Mouse (Mus musculus) liver, embryonic 14.5 days (tissue): Measurements from ENCODE around the gene Lsm7. TPM values are rescaled to one million over a fixed set of nuclear protein-coding genes. Genes with fewer than 3 reads are reported as not detected.
A peak's percentile ranks its signal among the peaks of the same experiment; 100 is the strongest.

Experiments
- ATAC-seq: fragments of 200-750 bp; cut with Nextera tagmentation; 2 replicates; pipeline ENCODE4 v1.8.0; 2017; ENCODE audit warnings: moderate number of reproducible peaks, mild to moderate bottlenecking, moderate library complexity; ENCODE audit not compliant: insufficient read depth
- DNase-seq, 3 experiments: peaks; one replicate each; pipeline ENCODE4 v3.0.0-alpha.2; 2012 to 2013; ENCODE audit warnings: low read depth in 3 of 3, low spot score in 3 of 3
- H3K27ac ChIP-seq: fragments of 300-500 bp; sonication (generic); 2 replicates; pipeline ENCODE4 v1.5.1; 2014; ENCODE audit warnings: moderate library complexity, mild to moderate bottlenecking, control low read depth, inconsistent platforms
- H3K27me3 ChIP-seq: fragments of 300-500 bp; sonication (generic); 2 replicates; pipeline ENCODE4 v1.6.1; 2014; ENCODE audit warnings: mild to moderate bottlenecking, low read length, moderate library complexity; ENCODE audit not compliant: control insufficient read depth, insufficient read depth
- H3K36me3 ChIP-seq: fragments of 300-500 bp; sonication (generic); replicated peaks from 2 replicates; pipeline ENCODE4 v1.6.1; 2014; ENCODE audit warnings: low read depth; ENCODE audit not compliant: control insufficient read depth, insufficient read depth
- H3K4me1 ChIP-seq, 2 experiments: fragments of 200-500 bp in 1 of 2; fragments of 300-500 bp in 1 of 2; sonication (generic) in 1 of 2; replicated peaks; 2 replicates each; pipeline ENCODE4 v1.6.1; 2012 to 2014; ENCODE audit warnings: antibody characterized with exemption in 1 of 2, inconsistent platforms in 1 of 2, low read length in 1 of 2; ENCODE audit not compliant: control insufficient read depth in 2 of 2, insufficient read depth in 2 of 2
- H3K4me2 ChIP-seq: fragments of 300-500 bp; sonication (generic); 2 replicates; pipeline ENCODE4 v1.6.1; 2014; ENCODE audit warnings: low read depth, mild to moderate bottlenecking, control low read depth, moderate library complexity
- H3K4me3 ChIP-seq, 2 experiments: fragments of 200-500 bp in 1 of 2; fragments of 300-500 bp in 1 of 2; sonication (generic) in 1 of 2; 2 replicates each; pipeline ENCODE4 v1.5.1; 2012 to 2014; ENCODE audit warnings: low read depth in 2 of 2, low read length in 2 of 2, mild to moderate bottlenecking in 2 of 2, control low read depth in 1 of 2, inconsistent platforms in 1 of 2, moderate library complexity in 1 of 2; ENCODE audit not compliant: insufficient read depth in 1 of 2
- H3K9ac ChIP-seq: fragments of 300-500 bp; sonication (generic); replicated peaks from 2 replicates; pipeline ENCODE4 v1.6.1; 2014; ENCODE audit warnings: mild to moderate bottlenecking, control low read depth, moderate library complexity
- H3K9me3 ChIP-seq: fragments of 300-500 bp; sonication (generic); 2 replicates; pipeline ENCODE4 v1.6.1; 2016; ENCODE audit warnings: low read length, mixed read lengths; ENCODE audit not compliant: control insufficient read depth
- CTCF ChIP-seq: IDR thresholded peaks from 2 replicates; pipeline ENCODE4 v1.5.1; 2016; ENCODE audit warnings: antibody characterized with exemption, low read depth, control low read depth
- EP300 ChIP-seq: IDR thresholded peaks from 2 replicates; pipeline ENCODE4 v1.6.1; 2016; ENCODE audit warnings: antibody characterized with exemption, low read depth
- WGBS: fragments of 180-500 bp; shearing (Covaris S2); extraction: QIAGEN DNeasy Blood & Tissue Kit; methylation state at CpG from one replicate; pipeline ENCODE4 v1.1.7; 2014; ENCODE audit not compliant: insufficient replicate concordance; 5-methylcytosine and 5-hydroxymethylcytosine counted together
- polyA plus RNA-seq, 2 experiments: library from polyadenylated mRNA; depleted of rRNA in 1 of 2; stranded (reverse) in 1 of 2; unstranded in 1 of 2; fragments of >200 nt; fragmentation: Nextera tagmentation in 1 of 2; extraction: Ambion mirVana in 1 of 2; gene quantifications; 2 replicates each; pipeline versions ENCODE4 v1.2.1 to v1.2.3; 2012 to 2014

Lsm7 gene
- polyA plus RNA-seq, 2 experiments: 178 to 215 TPM

DNA sequence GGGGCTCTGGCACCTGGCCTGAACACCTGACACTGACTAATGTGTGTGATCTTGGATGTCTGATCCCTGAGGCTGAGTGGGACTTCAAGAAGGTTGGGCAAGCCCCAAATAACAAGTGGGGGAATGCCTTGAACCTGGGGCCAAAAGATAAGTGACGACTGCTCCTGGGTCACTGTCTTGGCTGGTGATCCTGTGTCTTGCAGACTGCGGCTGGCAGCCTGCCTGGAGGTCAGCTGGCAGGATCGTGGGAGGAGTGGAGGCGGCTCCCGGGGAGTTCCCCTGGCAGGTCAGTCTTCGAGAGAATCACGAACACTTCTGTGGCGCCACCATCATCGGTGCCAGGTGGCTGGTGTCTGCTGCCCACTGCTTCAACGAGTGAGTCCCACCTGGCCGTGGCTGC lies 32.2 kb upstream of the Lsm7 start:
- 53% methylated on average over 11 of the region's 11 CpGs for WGBS
- Histone ChIP-seq H3K4me1 (no peaks in the 10 kb centered on the region), H3K27ac (no peak overlapping the region), H3K27me3 (peaks cover 7% of the 10 kb centered on the region), H3K9me3 (no peaks in the 10 kb centered on the region), H3K4me3 (no peak overlapping the region), H3K36me3 (no peaks in the 10 kb centered on the region), H3K9ac (no peak overlapping the region), H3K4me2 (no peak overlapping the region)
- ATAC-seq (no peak), DNase-seq (no peak)
- TF ChIP-seq CTCF (no peak), EP300 (no peak)

DNA sequence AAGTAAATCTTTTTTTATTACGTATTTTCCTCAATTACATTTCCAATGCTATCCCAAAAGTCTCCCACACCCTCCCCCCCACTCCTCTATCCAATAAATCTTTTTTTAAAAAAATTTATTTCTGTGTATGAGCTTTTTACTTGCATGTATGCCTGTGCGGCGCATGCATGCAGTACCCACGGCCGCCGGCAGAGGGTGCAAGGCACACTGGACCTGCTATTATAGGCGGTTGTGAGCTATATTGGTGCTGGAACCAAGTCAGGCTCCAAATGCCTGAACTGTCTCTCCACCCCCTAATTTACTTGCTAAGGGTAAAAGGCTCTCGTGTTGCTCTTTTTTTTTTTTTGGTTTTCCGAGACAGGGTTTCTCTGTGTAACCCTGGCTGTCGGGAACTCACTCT lies 26.3 kb upstream of the Lsm7 start:
- 16% methylated on average over 10 of the region's 10 CpGs for WGBS
- Histone ChIP-seq H3K9me3 (no peaks in the 10 kb centered on the region), H3K27ac (no peak overlapping the region), H3K4me1 (peaks cover 19 to 20% of the 10 kb centered on the region in 2 experiments), H3K4me2 (no peak overlapping the region), H3K4me3 (no peak overlapping the region), H3K9ac (no peak overlapping the region), H3K27me3 (no peaks in the 10 kb centered on the region), H3K36me3 (no peaks in the 10 kb centered on the region)
- ATAC-seq: no peak
- peak in 1 of 3 experiments; percentile 43 for DNase-seq
- TF ChIP-seq EP300 (no peak), CTCF (peak; percentile 95)

DNA sequence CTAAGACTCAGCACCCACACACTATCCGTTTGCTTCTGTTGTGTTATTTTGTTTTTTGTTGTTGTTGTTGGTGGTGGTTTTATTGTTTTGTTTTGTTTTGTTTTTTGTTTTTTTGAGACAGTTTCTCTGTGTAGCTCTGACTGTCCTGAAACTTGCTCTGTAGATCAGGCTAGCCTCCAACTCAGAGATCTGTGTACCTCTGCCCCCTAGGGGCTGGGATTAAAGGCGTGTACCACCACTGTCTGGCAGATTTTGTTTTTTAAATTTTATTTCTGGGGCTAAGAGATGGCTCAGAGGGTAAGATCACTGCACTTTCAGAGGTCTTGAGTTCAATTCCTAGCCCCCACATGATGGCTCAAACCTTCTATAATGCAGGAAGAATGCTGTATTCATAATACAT lies 25.9 kb upstream of the Lsm7 start:
- peaks cover 21% of the 10 kb centered on the region in 2 experiments for H3K4me1 ChIP-seq
- ATAC-seq (no peak), DNase-seq (no peak)
- H3K27ac ChIP-seq: peak overlapping the region; percentile 57
- no peaks in the 10 kb centered on the region for H3K27me3 ChIP-seq
- TF ChIP-seq EP300: no peak
- no peaks in the 10 kb centered on the region for H3K36me3 ChIP-seq
- peak overlapping the region; percentile 26 for H3K4me2 ChIP-seq
- WGBS: 62% methylated on average over 2 of the region's 2 CpGs
- H3K4me3 ChIP-seq: no peak overlapping the region
- H3K9me3 ChIP-seq: no peaks in the 10 kb centered on the region
- no peak overlapping the region for H3K9ac ChIP-seq

DNA sequence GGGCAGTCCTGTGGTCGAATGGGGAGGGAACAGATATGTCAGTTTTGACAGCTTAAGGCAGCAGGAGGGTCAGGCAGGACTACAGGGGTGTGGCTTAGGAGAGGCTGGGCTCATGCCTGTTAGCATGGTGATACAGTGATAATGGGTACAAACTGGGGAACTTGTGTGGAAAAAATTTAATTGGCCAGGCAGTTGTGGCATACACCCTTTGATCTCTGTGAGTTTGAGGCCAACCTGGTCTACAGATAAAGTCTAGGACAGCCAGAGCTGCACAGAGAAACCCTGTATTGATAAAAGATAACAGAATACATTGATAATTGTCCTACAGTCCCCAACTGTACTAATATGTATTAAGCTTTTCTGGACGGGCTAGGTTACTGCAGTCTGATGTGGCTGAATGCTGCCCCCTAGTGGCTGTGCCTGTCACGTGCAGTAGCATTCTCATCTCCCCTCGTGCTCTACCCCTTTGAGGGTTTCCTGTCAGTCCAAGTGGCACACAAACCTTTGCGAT lies 25.2 kb upstream of the Lsm7 start:
- no peaks in the 10 kb centered on the region for H3K36me3 ChIP-seq
- ATAC-seq: peak; percentile 91
- TF ChIP-seq CTCF (peak; percentile 99), EP300 (peak; percentile 59)
- H3K27ac ChIP-seq: peak overlapping the region; percentile 57
- H3K27me3 ChIP-seq: no peaks in the 10 kb centered on the region
- no peak overlapping the region; the same call in 1 of the 2 replicates for H3K9ac ChIP-seq
- 2% methylated on average over 5 of the region's 5 CpGs for WGBS
- peak; percentile 72 to 77 (median 73) for DNase-seq
- peak overlapping the region; percentile 37 for H3K4me2 ChIP-seq
- H3K9me3 ChIP-seq: no peaks in the 10 kb centered on the region
- H3K4me3 ChIP-seq: no peak overlapping the region
- peaks cover 21% of the 10 kb centered on the region in 2 experiments for H3K4me1 ChIP-seq

DNA sequence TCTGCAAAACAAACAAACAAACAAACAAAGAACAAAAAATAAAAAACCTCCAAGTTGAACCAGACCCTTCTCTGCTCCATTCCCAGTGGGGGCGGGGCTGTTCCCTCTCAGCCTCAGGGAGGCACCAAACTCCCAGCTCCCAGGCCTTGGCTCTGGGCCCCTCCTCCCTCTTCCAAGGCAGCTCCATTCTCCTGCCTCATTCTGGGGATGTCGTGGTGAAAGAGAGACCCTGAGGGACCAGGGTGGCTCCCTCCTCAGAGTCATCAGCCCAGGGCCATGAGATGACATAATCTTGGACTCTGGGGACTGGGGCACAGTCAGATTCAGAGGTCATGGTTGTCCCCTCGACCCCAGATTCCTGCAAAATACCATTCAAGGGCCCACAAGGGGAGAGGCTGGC lies 21.6 kb upstream of the Lsm7 start:
- Histone ChIP-seq H3K27ac (peak overlapping the region; percentile 29; the same call in 1 of the 2 replicates), H3K9ac (peak overlapping the region; percentile 18; the same call in 1 of the 2 replicates), H3K4me1 (peaks cover 21% of the 10 kb centered on the region in 2 experiments), H3K36me3 (no peaks in the 10 kb centered on the region), H3K4me3 (no peak overlapping the region), H3K9me3 (no peaks in the 10 kb centered on the region), H3K27me3 (peaks cover 5% of the 10 kb centered on the region; the same call in 1 of the 2 replicates), H3K4me2 (no peak overlapping the region)
- WGBS: 36% methylated on average over 3 of the region's 3 CpGs
- DNase-seq (no peak), ATAC-seq (no peak)
- TF ChIP-seq CTCF (no peak), EP300 (no peak)
